Mouse (Mus musculus): ENCODE measurements at regions not wholly inside any gene's neighbourhood (a gene's known extent, or its start where the extent isn't known, plus 50 kb on each side); places are given as distances from the start of the nearest gene placed in this dataset.

GRCm38 (mm10) chr15:45612954-45613353 is 5478.8 kb downstream of the 9330182O14Rik start:
- H3K9ac ChIP-seq (ENCODE audit: low read length), result no peak overlapping the region
- H3K27me3 ChIP-seq (ENCODE audit: control insufficient read depth, insufficient read depth, low read length), result no peaks in the 10 kb centered on the region
- no peak overlapping the region for H3K27ac ChIP-seq (ENCODE audit: low read depth, low read length)
- H3K36me3 ChIP-seq (ENCODE audit: control insufficient read depth, insufficient read depth, low read length), result no peaks in the 10 kb centered on the region
- H3K4me1 ChIP-seq (replicated peaks; ENCODE audit: control insufficient read depth, insufficient read depth, low read length), result no peaks in the 10 kb centered on the region
- ATAC-seq (replicated peaks; ENCODE audit: low FRiP score) (no peak), DNase-seq (ENCODE audit: low spot score) (no peak)
- no peak overlapping the region for H3K4me2 ChIP-seq (ENCODE audit: low read depth, low read length, severe bottlenecking)
- H3K4me3 ChIP-seq (ENCODE audit: low read depth, low read length), result no peak overlapping the region
- H3K9me3 ChIP-seq (ENCODE audit: control insufficient read depth, low read length), result no peaks in the 10 kb centered on the region

GRCm38 (mm10) chr15:45646256-45646655 is 5512.1 kb downstream of the 9330182O14Rik start:
- Histone ChIP-seq H3K4me3 (ENCODE audit: low read depth, low read length) (no peak overlapping the region), H3K4me1 (replicated peaks; ENCODE audit: control insufficient read depth, insufficient read depth, low read length) (no peaks in the 10 kb centered on the region), H3K9ac (ENCODE audit: low read length) (no peak overlapping the region), H3K9me3 (ENCODE audit: control insufficient read depth, low read length) (no peaks in the 10 kb centered on the region), H3K27me3 (ENCODE audit: control insufficient read depth, insufficient read depth, low read length) (no peaks in the 10 kb centered on the region), H3K4me2 (ENCODE audit: low read depth, low read length, severe bottlenecking) (no peak overlapping the region), H3K27ac (ENCODE audit: low read depth, low read length) (no peak overlapping the region), H3K36me3 (ENCODE audit: control insufficient read depth, insufficient read depth, low read length) (no peaks in the 10 kb centered on the region)
- ATAC-seq (replicated peaks; ENCODE audit: low FRiP score) (no peak), DNase-seq (ENCODE audit: low spot score) (no peak)

GRCm38 (mm10) chr15:45663601-45664000 is 5529.4 kb downstream of the 9330182O14Rik start:
- no peaks in the 10 kb centered on the region for H3K36me3 ChIP-seq (ENCODE audit: control insufficient read depth, insufficient read depth, low read length)
- DNase-seq (ENCODE audit: low spot score) (no peak), ATAC-seq (replicated peaks; ENCODE audit: low FRiP score) (no peak)
- H3K4me2 ChIP-seq (ENCODE audit: low read depth, low read length, severe bottlenecking), result no peak overlapping the region
- no peaks in the 10 kb centered on the region for H3K4me1 ChIP-seq (replicated peaks; ENCODE audit: control insufficient read depth, insufficient read depth, low read length)
- whole genome bisulfite sequencing, result 85% methylated on average over 3 of the region's 3 CpGs
- H3K27ac ChIP-seq (ENCODE audit: low read depth, low read length), result no peak overlapping the region
- H3K9ac ChIP-seq (ENCODE audit: low read length), result no peak overlapping the region
- H3K9me3 ChIP-seq (ENCODE audit: control insufficient read depth, low read length), result no peaks in the 10 kb centered on the region
- H3K27me3 ChIP-seq (ENCODE audit: control insufficient read depth, insufficient read depth, low read length), result no peaks in the 10 kb centered on the region
- no peak overlapping the region for H3K4me3 ChIP-seq (ENCODE audit: low read depth, low read length)

GRCm38 (mm10) chr15:45689446-45689845 is 5555.3 kb downstream of the 9330182O14Rik start:
- no peaks in the 10 kb centered on the region for H3K27me3 ChIP-seq (ENCODE audit: control insufficient read depth, insufficient read depth, low read length)
- ATAC-seq (replicated peaks; ENCODE audit: low FRiP score) (no peak), DNase-seq (ENCODE audit: low spot score) (no peak)
- H3K9ac ChIP-seq (ENCODE audit: low read length), result no peak overlapping the region
- WGBS, result 89% methylated on average over 1 of the region's 1 CpGs
- no peaks in the 10 kb centered on the region for H3K4me1 ChIP-seq (replicated peaks; ENCODE audit: control insufficient read depth, insufficient read depth, low read length)
- H3K27ac ChIP-seq (ENCODE audit: low read depth, low read length), result no peak overlapping the region
- no peaks in the 10 kb centered on the region; the same call in 1 of the 2 replicates for H3K9me3 ChIP-seq (ENCODE audit: control insufficient read depth, low read length)
- no peaks in the 10 kb centered on the region for H3K36me3 ChIP-seq (ENCODE audit: control insufficient read depth, insufficient read depth, low read length)
- no peak overlapping the region for H3K4me2 ChIP-seq (ENCODE audit: low read depth, low read length, severe bottlenecking)
- H3K4me3 ChIP-seq (ENCODE audit: low read depth, low read length), result no peak overlapping the region

- H3K36me3 ChIP-seq (ENCODE audit: control insufficient read depth, insufficient read depth, low read length), result no peaks in the 10 kb centered on the region
- no peak overlapping the region for H3K9ac ChIP-seq (ENCODE audit: low read length)
- H3K27me3 ChIP-seq (ENCODE audit: control insufficient read depth, insufficient read depth, low read length), result no peaks in the 10 kb centered on the region
Observed at GRCm38 (mm10) chr15:45690026-45690425, 5555.9 kb downstream of the 9330182O14Rik start.

GRCm38 (mm10) chr15:45711109-45711508 is 5576.9 kb downstream of the 9330182O14Rik start:
- Histone ChIP-seq H3K4me2 (ENCODE audit: low read depth, low read length, severe bottlenecking) (no peak overlapping the region), H3K27ac (ENCODE audit: low read depth, low read length) (no peak overlapping the region), H3K9ac (ENCODE audit: low read length) (no peak overlapping the region), H3K36me3 (ENCODE audit: control insufficient read depth, insufficient read depth, low read length) (no peaks in the 10 kb centered on the region), H3K4me1 (replicated peaks; ENCODE audit: control insufficient read depth, insufficient read depth, low read length) (no peaks in the 10 kb centered on the region), H3K27me3 (ENCODE audit: control insufficient read depth, insufficient read depth, low read length) (no peaks in the 10 kb centered on the region), H3K4me3 (ENCODE audit: low read depth, low read length) (no peak overlapping the region), H3K9me3 (ENCODE audit: control insufficient read depth, low read length) (no peaks in the 10 kb centered on the region)
- DNase-seq (ENCODE audit: low spot score) (no peak), ATAC-seq (replicated peaks; ENCODE audit: low FRiP score) (peak; percentile 78)
- WGBS, result 13% methylated on average over 2 of the region's 2 CpGs

More at GRCm38 (mm10) chr15:45690026-45690425, 5555.9 kb downstream of the 9330182O14Rik start:
- Histone ChIP-seq H3K9me3 (ENCODE audit: control insufficient read depth, low read length) (no peaks in the 10 kb centered on the region; the same call in 1 of the 2 replicates), H3K4me2 (ENCODE audit: low read depth, low read length, severe bottlenecking) (no peak overlapping the region), H3K4me3 (ENCODE audit: low read depth, low read length) (no peak overlapping the region), H3K4me1 (replicated peaks; ENCODE audit: control insufficient read depth, insufficient read depth, low read length) (no peaks in the 10 kb centered on the region), H3K27ac (ENCODE audit: low read depth, low read length) (no peak overlapping the region)
- DNase-seq (ENCODE audit: low spot score), result no peak
- ATAC-seq (replicated peaks; ENCODE audit: low FRiP score), result no peak

- no peak overlapping the region for H3K4me2 ChIP-seq (ENCODE audit: low read depth, low read length, severe bottlenecking)
- no peaks in the 10 kb centered on the region for H3K27me3 ChIP-seq (ENCODE audit: control insufficient read depth, insufficient read depth, low read length)
- ATAC-seq (replicated peaks; ENCODE audit: low FRiP score) (no peak), DNase-seq (ENCODE audit: low spot score) (no peak)
- H3K4me1 ChIP-seq (replicated peaks; ENCODE audit: control insufficient read depth, insufficient read depth, low read length), result no peaks in the 10 kb centered on the region
- no peaks in the 10 kb centered on the region for H3K36me3 ChIP-seq (ENCODE audit: control insufficient read depth, insufficient read depth, low read length)
- WGBS, result 88% methylated on average over 3 of the region's 3 CpGs
- no peak overlapping the region for H3K9ac ChIP-seq (ENCODE audit: low read length)
- H3K9me3 ChIP-seq (ENCODE audit: control insufficient read depth, low read length), result no peaks in the 10 kb centered on the region
- no peak overlapping the region for H3K4me3 ChIP-seq (ENCODE audit: low read depth, low read length)
- H3K27ac ChIP-seq (ENCODE audit: low read depth, low read length), result no peak overlapping the region
Observed at GRCm38 (mm10) chr15:45730370-45731153, 5596.4 kb downstream of the 9330182O14Rik start.

- Histone ChIP-seq H3K4me2 (ENCODE audit: low read depth, low read length, severe bottlenecking) (no peak overlapping the region), H3K36me3 (ENCODE audit: control insufficient read depth, insufficient read depth, low read length) (no peaks in the 10 kb centered on the region), H3K27me3 (ENCODE audit: control insufficient read depth, insufficient read depth, low read length) (no peaks in the 10 kb centered on the region), H3K9me3 (ENCODE audit: control insufficient read depth, low read length) (no peaks in the 10 kb centered on the region), H3K27ac (ENCODE audit: low read depth, low read length) (no peak overlapping the region), H3K4me1 (replicated peaks; ENCODE audit: control insufficient read depth, insufficient read depth, low read length) (no peaks in the 10 kb centered on the region), H3K9ac (ENCODE audit: low read length) (no peak overlapping the region), H3K4me3 (ENCODE audit: low read depth, low read length) (no peak overlapping the region)
- DNase-seq (ENCODE audit: low spot score) (no peak), ATAC-seq (replicated peaks; ENCODE audit: low FRiP score) (no peak)
- 49% methylated on average over 2 of the region's 2 CpGs for WGBS
Observed at GRCm38 (mm10) chr15:45763225-45763624, 5629.1 kb downstream of the 9330182O14Rik start.

Data from forebrain, embryonic 11.5 days (tissue).